Mouse (Mus musculus): ENCODE data around the gene Gzmg. TPM values are rescaled to one million over a fixed set of nuclear protein-coding genes. Genes with fewer than 3 reads are reported as not detected.

The Gzmg gene
- total RNA-seq, 2 experiments from 2014 or later: not detected

Other genes starting within 250 kb of the Gzmg start
- gene Cma1, start 214.9 kb downstream of the Gzmg start, total RNA-seq (2021): 1 to 10 TPM; 1.8 to 3.4 TPM
- under 1 TPM in 1 of 2 experiments, not detected in 1; 0.51 TPM for gene Cma2, start 208.6 kb downstream of the Gzmg start, total RNA-seq (2021)
- gene Mcpt1, start 141.6 kb downstream of the Gzmg start, total RNA-seq (2021): not detected
- not detected for gene Mcpt9, start 129.1 kb downstream of the Gzmg start, total RNA-seq (2021)
- not detected for gene Mcpt2, start 117.5 kb downstream of the Gzmg start, total RNA-seq (2021)
- gene Mcpt4, start 97.3 kb downstream of the Gzmg start, total RNA-seq (2021): 1 to 10 TPM; 1.4 to 2.6 TPM
- gene Mcpt8, start 74.3 kb downstream of the Gzmg start, total RNA-seq (2021): not detected
- gene Ctsg, start 57.0 kb downstream of the Gzmg start, total RNA-seq (2021): not detected
- gene Gzme, start 39.0 kb downstream of the Gzmg start, total RNA-seq (2021): not detected
- gene Gzmd, start 27.0 kb downstream of the Gzmg start, total RNA-seq (2021): not detected
- not detected for gene Gzmn, start 15.0 kb upstream of the Gzmg start, total RNA-seq (2021)
- gene Gzmf, start 51.8 kb upstream of the Gzmg start, total RNA-seq (2021): not detected
- gene Gzmc, start 75.1 kb upstream of the Gzmg start, total RNA-seq (2021): not detected
- under 1 TPM; 0.42 to 0.99 TPM for gene Gzmb, start 102.7 kb upstream of the Gzmg start, total RNA-seq (2021)
- 1 to 10 TPM in 1 of 2 experiments, under 1 TPM in 1; 0.32 to 1.4 TPM for gene Atp12a, start 205.5 kb upstream of the Gzmg start, total RNA-seq (2021)
- gene Rnf17, start 243.0 kb upstream of the Gzmg start, total RNA-seq (2021): 1 to 10 TPM in 1 of 2 experiments, under 1 TPM in 1; 0.46 to 1.4 TPM